Mouse (Mus musculus) heart, adult 8-10 months (tissue): ENCODE measurements around the gene Olfr543. TPM values are rescaled to one million over a fixed set of nuclear protein-coding genes. Genes with fewer than 3 reads are reported as not detected.
"Not testable (repeated sequence)": the region's sequence is repeated elsewhere in the genome, so short reads cannot be mapped to it uniquely, and the experiment has no call there.

Source experiments
- DNase-seq: peaks from one replicate; pipeline ENCODE4 v3.0.0; 2022; ENCODE audit warnings: low spot score
- total RNA-seq, 4 experiments: library from RNA; stranded (reverse); gene quantifications; 2 replicates each; pipeline ENCODE4 v1.2.4; 2022

Olfr543 gene
- not detected for total RNA-seq

DNA sequence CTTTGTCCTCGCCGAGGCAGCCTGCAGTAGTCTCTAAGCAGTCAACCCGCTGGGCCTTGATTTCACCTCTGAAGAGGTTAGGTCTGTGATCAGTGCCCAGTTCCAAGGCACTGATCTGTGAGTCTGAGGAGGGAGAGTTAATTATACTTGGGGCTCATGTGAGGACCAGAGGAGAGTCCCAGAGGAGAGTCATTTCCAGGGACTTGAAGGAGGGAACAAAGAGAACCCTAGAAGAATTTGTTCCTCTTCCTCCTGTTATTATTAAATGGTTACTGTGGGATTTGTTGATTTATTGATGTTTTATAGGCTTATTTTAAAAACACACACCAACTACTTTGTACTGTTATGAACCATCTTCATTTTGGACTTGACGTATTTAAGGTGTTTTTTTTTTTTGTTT lies at the start of gene Olfr543:
Gene Olfr543, minus strand, starts transcription at position 101 of the 400 bp plus-strand sequence.
- no peak for DNase-seq

DNA sequence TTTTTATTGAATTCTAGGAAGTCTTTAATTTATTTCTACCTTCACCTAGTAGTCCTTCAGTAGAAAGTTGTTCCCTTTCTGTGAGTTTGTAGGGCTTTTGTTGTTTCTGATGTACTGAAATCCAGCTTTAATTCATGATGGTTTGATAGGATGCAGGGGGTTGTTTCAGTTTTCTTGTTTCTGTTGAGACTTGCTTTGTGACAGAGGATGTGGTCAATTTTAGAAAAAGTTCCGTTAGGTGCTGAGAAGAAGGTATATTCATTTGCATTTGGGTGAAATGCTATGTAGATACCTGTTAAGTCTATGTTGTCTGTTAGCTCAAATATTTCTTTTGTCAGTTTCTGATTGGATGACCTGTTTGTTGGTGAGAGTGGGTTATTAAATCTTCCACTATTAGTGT lies 47.6 kb upstream of the Olfr543 start:
- no peak for DNase-seq

DNA sequence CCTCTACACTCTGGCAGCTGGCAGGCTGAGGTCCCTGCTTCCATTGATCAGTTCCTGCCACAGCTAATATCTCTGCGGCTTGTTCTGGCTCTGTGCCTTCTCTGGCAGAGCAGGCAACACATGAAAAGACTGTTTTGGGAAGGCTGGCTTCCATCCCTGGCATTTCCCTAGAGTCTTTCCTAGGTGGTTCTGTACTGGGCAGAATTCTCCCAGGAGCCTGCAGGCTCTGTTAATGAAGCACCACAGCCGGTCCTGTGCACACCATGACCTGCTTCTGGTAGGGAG lies 35.5 kb upstream of the Olfr543 start:
- DNase-seq: no peak

DNA sequence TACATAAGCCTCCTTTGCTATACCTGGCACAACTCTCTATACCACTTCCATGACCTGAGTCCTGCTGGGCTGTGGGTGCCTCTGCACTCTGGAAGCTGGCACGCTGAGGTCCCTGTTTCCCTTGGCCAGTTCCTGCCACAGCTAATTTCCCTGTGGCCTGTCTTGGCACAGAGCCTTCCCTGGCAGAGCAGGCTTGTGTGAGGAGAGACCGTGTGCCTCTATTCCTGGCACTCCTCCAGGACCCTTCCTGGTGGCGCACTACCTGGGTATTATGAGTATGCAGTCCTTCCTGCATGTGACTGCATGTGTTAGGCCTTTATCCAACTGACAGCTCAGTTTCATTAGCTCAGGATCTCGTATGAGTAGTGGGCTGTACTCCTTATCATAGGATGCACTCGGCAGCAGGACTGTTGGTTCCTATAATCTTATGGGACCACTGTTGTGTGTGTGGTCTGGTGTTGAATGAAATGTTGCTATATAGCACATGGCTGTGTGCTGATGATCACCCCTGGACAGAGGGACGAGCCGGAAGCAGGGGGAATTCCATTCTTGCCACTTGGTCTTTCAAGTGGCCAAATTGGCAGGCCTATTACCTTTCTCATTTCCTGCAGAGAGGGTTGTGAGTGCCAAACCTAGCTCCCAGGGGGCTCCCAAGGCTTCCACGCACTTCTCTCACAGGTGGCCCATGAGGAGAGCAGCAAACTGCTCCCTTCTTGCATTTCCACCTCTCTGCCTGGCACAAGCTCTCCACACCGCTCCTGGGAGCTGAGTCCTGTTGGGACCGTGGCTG lies 35.0 kb upstream of the Olfr543 start:
- DNase-seq: no peak

DNA sequence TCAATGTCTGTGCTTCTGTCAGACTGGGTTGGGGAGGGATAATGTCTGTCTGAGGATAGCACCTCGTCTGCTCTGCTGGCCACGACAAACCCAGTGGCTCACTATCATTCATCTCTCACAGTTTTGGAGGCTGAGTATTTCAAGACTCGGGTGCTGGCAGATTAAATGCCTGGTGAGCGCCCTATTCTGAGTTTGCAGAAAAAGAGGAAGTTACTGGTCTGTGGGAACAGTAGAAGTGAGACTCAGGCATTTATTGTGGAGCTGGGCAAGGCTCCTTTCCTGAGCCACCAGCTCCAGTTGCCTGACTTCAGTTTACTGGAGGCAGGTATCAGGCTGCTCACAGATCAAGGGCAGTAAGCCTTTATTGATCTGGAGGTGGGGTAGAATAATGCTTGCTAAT lies 32.7 kb upstream of the Olfr543 start:
- DNase-seq: no peak

DNA sequence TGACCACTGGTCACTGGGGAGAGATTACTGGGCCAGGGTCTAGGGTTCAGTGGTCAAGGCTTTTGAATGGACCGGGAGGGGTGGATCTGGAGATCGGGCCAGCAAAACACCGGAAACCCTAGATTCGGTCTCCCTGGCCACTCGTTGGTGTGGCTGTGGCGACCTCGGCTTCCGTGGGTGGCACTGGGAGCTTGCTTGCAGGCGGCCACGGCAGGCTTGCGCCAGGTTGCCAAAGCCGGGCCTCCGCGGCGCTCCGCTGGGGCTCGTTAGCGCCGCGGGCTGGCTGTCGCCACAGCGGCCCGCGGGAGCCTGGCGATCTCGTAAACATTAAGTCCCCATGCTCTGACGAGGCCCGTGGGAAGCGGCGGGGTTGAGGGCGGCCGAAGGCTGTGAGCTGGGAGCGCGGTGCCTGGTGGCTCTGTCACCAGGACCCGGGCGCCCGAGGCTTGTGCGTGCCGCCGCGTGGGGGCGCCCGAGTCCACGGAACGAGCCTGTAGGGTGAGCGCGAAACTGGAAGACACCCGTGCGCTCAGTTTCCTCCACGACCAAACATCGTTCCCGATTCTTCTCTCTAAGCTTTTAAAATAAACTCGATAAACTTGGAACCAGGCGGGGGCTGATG lies 31.4 kb upstream of the Olfr543 start:
- peak; percentile 70 for DNase-seq

DNA sequence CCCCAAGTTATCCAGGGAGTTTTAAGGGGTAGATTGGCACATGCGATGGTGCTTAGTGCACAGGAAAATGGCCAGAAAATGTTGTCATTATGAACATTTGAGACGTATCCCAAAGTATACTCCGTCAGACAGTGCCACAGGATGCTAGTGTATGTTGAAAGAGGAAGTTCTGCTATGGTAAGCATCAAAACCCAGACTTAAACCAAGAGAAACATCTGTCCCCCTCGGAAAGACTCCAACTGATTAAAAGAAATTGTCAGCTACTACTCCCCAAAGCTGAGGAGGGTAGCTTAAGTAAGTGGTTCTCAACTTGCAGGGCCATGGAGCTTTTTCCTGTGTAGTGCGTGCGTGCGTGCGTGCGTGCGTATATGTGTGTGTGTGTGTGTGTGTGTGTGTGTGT lies 30.4 kb upstream of the Olfr543 start:
- DNase-seq: no peak

DNA sequence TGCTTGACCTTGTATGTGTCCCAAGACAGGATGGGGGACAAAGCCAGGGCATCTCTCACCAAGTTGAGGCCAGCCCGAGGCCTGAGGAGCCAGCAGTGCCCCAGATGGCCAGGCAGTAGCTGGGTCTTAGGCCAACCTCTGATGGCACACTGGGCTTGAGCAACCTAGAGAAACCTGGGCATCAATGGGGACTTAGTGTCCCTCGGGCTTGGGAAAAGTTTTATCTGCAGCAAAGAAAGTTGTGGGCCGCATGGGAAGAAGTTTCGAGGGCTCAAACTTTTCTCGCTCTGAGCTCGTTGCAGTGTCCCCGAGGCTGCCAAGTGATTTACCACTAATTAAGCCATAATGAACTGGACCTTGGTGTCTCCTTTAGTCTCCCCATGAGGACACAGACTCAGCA lies 28.2 kb upstream of the Olfr543 start:
- DNase-seq: no peak

DNA sequence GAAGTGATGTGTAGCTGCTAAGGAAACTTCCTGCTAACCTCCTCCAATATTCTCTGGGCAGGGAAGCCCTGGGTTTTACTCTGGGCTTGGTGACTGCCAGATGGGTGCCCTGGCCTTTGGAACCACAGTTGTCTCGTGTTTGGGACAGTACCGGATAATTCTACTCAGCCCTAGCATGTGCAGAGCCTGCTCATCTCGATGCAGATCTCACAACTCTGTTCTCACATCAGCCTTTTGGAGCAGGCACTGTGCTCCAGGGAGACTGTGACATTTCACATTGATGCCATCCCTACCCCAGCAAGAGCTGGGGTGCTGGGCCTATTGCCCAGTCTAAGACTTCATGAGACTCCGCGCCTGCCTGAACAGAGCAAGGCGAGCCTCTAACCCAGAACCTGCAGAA lies 27.2 kb upstream of the Olfr543 start:
- DNase-seq: no peak

DNA sequence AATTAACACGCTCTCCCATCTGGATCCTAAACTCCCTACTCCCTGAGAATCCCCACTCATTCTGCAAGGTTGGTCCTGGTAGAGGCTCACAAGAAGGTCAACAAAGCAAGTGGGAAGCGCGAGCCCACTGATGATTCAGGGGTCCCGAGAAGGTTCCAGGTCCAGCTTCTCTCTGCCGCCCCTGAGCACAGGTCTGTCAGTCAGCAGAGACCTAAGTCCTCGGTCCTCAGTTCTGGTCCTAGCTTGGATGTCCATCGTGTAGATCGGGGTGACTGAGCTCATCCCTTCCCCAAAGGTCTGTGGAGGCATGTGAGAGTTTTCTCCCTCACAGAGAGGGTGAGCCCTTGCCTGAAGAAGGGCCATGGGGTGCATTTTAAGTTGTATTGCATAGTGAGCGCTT lies 26.6 kb upstream of the Olfr543 start:
- DNase-seq: no peak

DNA sequence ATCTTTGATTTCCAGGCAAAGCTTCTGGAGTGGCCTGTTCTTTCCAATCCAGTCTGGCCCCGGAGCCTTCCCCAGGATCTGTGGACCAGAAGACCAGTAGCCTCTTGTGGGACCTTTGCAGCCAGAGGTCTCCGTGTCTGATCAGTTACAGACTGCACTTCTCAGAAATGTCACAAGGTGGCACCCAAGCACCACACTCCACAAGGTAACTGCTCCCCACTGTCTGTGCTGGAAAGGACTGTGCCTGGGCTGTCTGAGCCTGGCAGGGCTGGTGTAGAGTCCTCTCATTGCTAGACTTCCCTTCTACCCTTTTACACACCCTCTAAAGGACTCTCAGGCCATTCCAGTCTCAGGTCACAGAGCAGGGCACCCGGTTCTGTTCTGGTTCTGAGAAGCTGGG lies 25.4 kb upstream of the Olfr543 start:
- peak; percentile 74 for DNase-seq

DNA sequence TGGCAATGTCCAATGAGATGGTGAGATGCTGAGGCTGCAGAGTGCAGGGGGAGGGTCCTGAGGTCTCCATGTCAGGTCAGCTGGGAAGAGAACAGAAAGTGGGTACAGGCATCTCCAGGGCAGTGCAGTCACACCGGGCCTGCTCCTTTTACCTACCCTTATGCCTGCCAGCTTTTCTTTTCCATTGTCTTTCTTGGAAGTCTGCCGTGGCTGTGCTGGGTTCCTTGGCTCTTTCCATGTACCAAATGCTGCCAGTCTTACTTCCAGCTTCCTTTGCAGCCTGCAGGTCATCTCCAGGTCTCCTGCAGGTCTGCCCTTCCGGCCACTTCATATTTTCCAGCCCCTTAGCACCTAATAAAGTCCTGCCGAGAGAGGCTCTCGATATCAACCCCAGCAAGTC lies 20.5 kb upstream of the Olfr543 start:
- DNase-seq: no peak

DNA sequence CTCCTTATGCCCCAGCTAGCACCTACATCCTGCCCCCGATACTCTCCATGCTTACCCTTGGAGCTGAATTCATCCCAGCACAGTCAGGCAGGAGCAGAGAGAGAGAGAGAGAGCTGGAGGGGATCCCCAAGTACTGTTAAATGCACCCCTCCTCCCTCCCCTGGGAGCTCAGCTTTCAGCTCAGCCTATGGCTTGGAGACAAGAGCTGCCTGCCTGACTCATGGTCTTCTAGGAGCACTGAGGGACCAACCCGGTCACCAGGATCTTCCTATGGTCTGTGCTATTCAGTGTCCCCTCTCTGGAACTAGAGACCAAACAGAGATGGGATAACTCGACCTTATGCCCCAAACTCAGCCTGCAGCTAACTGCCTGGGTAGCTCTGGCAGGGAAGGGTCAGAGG lies 18.0 kb upstream of the Olfr543 start, which contains the start of gene Olfr545:
Gene Olfr545, minus strand, starts transcription at position 101 of the 400 bp plus-strand sequence.
- no peak for DNase-seq

DNA sequence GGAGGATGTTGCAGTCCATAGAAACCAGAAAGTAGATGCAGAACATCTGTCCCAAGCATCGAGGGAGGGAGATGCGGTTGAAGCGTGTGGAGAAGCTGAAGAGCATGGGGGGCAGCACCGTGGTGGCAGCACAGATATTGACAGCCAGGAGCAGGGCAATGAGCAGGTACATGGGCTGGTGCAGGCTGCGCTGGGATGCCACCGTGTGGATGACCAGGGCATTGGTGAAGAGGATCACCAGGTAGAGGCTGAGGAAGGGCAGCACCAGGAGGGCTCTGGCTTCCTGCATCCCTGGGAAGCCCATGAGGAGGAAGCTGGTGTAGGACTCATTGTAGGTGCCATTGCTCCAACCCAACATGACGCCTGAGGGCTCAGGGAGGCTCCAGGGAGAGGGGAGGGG lies 12.9 kb upstream of the Olfr543 start:
- DNase-seq: not testable (repeated sequence)

DNA sequence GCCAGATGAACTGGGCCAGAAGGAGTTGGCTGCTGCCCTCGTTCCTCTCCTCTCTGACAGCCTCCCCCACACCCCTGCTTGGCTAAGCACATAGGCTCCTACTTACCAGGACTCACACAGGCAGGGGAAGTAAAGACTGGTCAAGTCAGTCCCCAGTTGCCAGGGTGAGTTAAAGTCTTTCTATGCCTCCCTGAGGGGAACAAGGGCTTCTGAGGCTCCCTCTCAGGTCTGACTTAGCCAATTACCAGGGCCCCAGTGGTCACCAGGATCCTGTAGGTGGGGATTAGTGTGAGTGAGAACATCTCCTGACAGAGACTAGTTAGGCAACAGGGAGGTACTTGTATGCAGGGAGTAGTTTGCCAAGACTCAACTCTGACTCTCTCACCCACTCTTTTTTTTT lies 6.7 kb upstream of the Olfr543 start, which contains the start of gene Olfr544:
Gene Olfr544, minus strand, starts transcription at position 153 of the 400 bp plus-strand sequence.
- no peak for DNase-seq

DNA sequence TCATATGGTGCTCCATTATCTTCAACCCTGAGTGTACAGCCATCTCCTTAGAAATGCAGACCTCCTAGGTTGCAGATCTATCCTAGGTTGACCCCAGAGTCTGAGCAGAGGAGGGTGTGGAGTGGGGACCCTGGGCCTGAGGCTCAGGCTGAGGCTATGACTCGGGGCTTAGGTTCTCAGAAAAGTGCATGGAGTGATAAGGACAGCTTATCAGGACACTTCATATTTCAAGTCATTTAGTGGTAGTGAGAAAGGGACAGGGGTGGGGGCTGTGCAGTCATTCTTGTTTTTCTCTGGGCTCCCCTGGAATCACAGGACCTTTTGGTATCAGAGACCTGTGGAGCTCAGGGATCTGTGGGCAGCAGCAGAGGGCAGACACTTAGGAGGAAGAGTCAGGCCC lies 4.6 kb upstream of the Olfr543 start:
- no peak for DNase-seq

DNA sequence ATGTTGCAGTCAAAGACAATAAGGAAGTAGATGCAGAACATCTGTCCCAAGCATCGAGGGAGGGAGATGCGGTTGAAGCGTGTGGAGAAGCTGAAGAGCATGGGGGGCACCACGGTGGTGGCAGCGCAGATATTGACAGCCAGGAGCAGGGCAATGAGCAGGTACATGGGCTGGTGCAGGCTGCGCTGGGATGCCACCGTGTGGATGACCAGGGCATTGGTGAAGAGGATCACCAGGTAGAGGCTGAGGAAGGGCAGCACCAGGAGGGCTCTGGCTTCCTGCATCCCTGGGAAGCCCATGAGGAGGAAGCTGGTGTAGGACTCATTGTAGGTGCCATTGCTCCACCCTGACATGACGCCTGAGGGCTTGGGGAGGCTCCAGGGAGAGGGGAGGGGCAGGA lies 3.3 kb upstream of the Olfr543 start:
- not testable (repeated sequence) for DNase-seq

DNA sequence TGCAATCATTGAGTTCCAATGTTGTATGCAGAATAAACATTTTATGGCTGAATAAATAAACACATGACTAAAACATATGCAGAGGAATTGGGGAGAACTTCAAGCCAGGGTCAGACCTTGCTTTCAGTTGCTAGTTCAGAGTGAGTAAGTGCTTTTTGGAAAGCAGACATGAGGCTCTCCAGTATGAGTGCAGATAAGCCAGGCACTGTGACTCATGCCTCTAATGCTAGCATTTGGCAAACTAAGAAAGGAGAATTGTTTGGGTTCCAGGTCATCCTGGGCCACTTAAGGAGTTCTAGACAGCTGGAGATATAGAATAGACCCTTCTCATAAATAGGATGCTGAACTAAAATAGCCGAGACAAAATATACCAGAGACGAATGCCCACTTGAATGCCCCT lies 2.2 kb upstream of the Olfr543 start:
- peak; percentile 13 for DNase-seq

DNA sequence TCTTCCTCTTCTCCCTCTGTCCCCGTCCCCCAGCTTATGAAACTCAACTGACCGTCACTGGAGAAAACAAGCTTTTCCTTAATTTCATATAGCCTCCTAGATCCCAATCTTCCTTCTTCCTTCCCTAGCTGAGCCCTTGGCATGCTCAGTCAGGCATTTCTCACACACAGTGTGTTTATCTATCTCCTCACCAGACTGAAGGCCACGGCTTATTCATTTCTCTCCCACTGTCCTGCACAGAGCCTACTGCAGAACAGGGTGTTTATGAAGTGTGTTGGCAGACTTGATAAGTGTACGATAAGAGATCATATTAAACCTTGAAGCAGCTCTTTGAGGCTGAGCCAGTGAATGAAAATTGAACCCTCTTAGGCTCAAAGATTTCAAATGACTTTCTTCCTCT lies 658 bp downstream of the Olfr543 start:
- DNase-seq: no peak

DNA sequence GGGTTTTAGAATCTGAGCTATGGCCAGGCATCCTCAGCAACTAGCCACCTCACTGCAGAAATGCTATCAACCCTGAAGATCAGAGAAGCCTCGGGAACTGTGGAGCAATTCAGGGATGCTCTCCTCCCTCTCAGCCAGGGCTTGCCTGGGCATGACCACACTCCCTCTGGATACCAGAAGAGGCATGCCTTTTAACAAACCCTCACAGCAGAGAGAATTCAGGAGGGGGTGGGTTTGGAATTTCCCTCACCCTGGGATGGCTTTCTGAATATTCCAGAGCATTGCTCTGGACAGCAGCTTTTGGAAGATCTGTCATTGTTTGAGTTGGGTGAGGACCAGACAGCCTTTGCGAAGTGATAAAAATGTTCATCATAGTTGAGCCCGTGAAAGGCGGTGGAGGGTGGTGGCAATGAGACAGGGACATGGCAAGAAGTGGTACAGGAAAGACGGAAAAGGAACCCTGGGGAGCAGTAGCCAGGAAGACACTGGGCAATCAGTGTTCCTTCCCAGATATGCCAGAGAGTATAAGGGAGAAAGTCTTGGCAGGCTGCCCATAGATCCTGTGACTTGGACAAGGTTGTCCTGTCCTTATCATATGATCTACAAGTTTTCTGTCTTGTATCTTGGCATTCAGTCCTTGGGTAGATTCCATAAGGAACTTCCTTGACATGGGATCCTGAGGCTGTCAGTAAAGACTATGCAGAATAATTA lies 2.0 kb downstream of the Olfr543 start:
- no peak for DNase-seq

DNA sequence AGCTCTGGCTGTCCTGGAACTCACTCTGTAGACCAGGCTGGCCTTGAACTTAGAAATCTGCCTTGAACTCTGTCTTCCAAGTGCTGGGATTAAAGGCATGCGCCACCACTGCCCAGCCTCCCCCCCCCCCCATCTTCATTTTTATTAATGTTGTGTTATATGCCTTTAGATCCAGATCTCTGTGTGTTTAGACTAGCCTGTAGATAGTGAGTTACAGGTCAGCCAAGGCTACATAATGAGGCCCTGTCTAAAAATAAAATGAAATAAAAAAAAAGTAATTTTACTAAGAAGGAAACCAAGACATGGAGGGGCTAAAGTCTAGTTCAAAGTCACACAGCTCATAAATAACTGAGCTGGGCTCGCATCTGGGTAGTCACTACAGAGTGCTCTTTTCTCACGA lies 2.6 kb downstream of the Olfr543 start:
- no peak for DNase-seq

DNA sequence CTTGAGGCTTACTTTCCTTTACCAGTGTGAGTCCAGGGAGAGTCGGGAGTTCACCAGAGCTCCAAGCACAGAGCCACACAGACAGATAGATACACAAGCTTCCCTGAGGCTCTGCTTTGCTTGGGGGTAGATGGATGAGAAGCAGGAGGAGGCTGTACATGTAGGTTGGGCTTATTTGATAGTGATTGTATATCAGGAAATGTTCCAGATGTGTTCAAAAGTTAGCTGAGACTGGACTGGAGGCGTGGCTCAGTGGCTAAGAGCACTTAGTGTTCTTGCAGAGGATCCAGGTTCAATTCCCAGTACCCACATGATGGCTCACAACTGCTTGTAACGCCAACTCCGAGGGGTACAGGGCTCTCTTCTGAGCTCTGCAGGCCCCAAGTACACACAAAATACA lies 3.1 kb downstream of the Olfr543 start:
- DNase-seq: no peak

DNA sequence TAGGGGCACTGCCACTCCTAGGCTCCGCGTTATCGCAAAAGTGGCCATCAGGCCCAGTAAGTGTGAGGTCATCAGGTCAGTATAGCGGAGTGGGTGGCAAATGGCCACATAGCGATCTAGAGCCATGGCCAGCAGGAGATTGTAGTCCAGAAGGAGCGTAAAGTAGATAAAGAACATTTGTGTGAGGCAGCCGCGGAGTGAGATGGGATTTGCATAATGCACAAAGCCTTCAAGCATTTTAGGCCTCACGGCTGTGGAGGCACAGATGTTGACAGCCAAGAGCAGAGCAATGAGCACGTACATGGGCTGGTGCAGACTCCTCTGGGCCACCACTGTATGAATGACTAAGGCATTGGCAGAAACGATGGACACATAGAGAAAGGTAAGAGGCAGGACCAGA lies 4.1 kb downstream of the Olfr543 start:
- DNase-seq: no peak
